Mouse (Mus musculus) embryonic facial prominence, embryonic 15.5 days (tissue): ENCODE measurements around the gene Ankrd33b. TPM values are rescaled to one million over a fixed set of nuclear protein-coding genes. Genes with fewer than 3 reads are reported as not detected.

Experiments used
- ATAC-seq: fragments of 200-750 bp; cut with Nextera tagmentation; 2 replicates; pipeline ENCODE4 v1.8.0; 2017; ENCODE audit warnings: low read depth, moderate TSS enrichment; ENCODE audit not compliant: insufficient number of reproducible peaks, low FRiP score, low TSS enrichment
- H3K27ac ChIP-seq: fragments of 300-500 bp; sonication (generic); replicated peaks from 2 replicates; pipeline ENCODE4 v1.5.1; 2015; ENCODE audit warnings: mild to moderate bottlenecking, inconsistent platforms
- H3K27me3 ChIP-seq: fragments of 300-500 bp; sonication (generic); 2 replicates; pipeline ENCODE4 v1.6.1; 2015; ENCODE audit warnings: inconsistent platforms
- H3K36me3 ChIP-seq: fragments of 300-500 bp; sonication (generic); 2 replicates; pipeline ENCODE4 v1.6.1; 2015; ENCODE audit warnings: mild to moderate bottlenecking, inconsistent platforms
- H3K4me1 ChIP-seq: fragments of 300-500 bp; sonication (generic); 2 replicates; pipeline ENCODE4 v1.6.1; 2015; ENCODE audit warnings: inconsistent platforms
- H3K4me2 ChIP-seq: fragments of 300-500 bp; sonication (generic); replicated peaks from 2 replicates; pipeline ENCODE4 v1.6.1; 2015; ENCODE audit warnings: mild to moderate bottlenecking, inconsistent platforms
- H3K4me3 ChIP-seq: fragments of 300-500 bp; sonication (generic); replicated peaks from 2 replicates; pipeline ENCODE4 v1.5.1; 2015; ENCODE audit warnings: mild to moderate bottlenecking, inconsistent platforms
- H3K9ac ChIP-seq: fragments of 300-500 bp; sonication (generic); 2 replicates; pipeline ENCODE4 v1.6.1; 2015; ENCODE audit warnings: inconsistent platforms
- H3K9me3 ChIP-seq: fragments of 300-500 bp; sonication (generic); replicated peaks from 2 replicates; pipeline ENCODE4 v1.6.1; 2016; ENCODE audit warnings: inconsistent platforms
- WGBS: fragments of 180-500 bp; shearing (Covaris S2); methylation state at CpG from one replicate; pipeline ENCODE4 v1.1.7; 2015; 5-methylcytosine and 5-hydroxymethylcytosine counted together
- polyA plus RNA-seq: library from polyadenylated mRNA; unstranded; fragments of >200 nt; fragmentation: Nextera tagmentation; extraction: Ambion mirVana; gene quantifications from 2 replicates; pipeline ENCODE4 v1.2.1, GENCODE M21; 2015

The Ankrd33b gene
- polyA plus RNA-seq, 1 experiment from 2014 or later, result 0.80 TPM

DNA sequence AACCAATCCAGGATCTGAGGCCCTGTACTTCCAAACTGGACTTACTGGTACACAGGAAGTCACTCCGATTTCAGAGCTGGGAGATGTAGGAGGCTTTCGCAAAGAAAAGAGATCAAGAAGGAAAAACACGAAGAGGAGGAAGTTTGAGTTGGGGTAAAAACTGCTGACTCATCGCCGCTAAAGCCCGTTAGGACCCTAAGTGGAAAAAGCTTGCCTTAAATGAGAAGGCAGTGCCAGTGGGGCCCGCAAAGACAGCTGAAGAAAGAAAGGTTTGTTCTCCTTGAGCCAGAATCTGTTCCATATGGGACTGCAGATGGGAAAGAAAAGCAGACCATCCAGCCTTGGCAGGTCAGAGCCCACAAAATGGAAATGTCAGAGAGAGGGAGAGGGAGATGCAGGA, 118.6 kb downstream of the Ankrd33b start:
- Histone ChIP-seq H3K4me2 (no peak overlapping the region), H3K4me3 (no peak overlapping the region), H3K9me3 (no peaks in the 10 kb centered on the region), H3K4me1 (peaks cover 51% of the 10 kb centered on the region), H3K27ac (peak overlapping the region; percentile 65), H3K27me3 (no peaks in the 10 kb centered on the region), H3K36me3 (peaks cover 2% of the 10 kb centered on the region; the same call in 1 of the 2 replicates), H3K9ac (no peak overlapping the region)
- WGBS, result 42% methylated on average over 7 of the region's 7 CpGs
- ATAC-seq, result no peak

DNA sequence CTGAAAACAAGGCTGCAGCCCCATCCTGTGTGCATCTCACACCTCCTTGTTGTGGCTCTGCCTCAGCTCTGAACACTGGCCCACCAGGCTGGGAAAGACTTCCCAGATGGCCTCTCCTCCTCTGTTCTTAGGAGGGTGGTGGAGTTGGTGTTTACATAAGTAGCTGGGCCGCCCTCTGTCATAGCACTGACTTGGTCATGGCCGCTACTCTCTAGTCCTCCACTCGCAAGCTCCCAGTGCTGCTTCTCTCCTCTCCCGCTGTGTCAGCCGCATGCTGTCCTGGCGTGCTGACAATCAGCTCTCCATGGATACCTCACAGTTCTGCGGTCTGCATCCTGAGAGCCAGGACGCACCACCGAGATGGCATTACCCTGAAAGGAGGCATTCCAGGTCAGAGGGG, 120.5 kb downstream of the Ankrd33b start:
- H3K27me3 ChIP-seq, result no peaks in the 10 kb centered on the region
- H3K4me2 ChIP-seq, result no peak overlapping the region
- WGBS, result 76% methylated on average over 9 of the region's 9 CpGs
- no peak overlapping the region for H3K4me3 ChIP-seq
- no peaks in the 10 kb centered on the region for H3K9me3 ChIP-seq
- peaks cover 40% of the 10 kb centered on the region for H3K4me1 ChIP-seq
- ATAC-seq, result no peak
- H3K36me3 ChIP-seq, result peaks cover 6% of the 10 kb centered on the region
- peak overlapping the region; percentile 28; the same call in 1 of the 2 replicates for H3K27ac ChIP-seq
- no peak overlapping the region for H3K9ac ChIP-seq

DNA sequence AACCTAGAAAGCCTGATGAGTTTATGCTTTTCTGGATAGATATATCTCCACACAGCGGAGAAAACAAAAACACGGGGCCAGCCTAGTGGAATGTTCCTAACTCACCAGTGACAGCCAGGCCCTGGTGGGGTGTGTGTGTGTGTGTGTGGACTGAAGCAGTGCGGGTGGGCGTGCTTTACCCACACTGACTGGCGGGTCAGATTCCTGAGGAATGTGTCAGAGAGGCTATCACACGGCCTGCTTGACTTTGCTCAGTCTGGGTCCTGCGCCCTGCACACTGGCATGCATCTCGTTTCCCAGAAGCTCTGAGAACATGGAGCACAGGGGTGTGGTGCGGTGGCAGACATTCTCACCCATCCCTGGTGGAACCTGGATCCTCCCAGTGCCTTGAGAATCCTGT, 121.6 kb downstream of the Ankrd33b start:
- H3K36me3 ChIP-seq, result peaks cover 16% of the 10 kb centered on the region
- no peak overlapping the region for H3K4me2 ChIP-seq
- 0 out of 2 replicates have a peak, but pooled peaks cover 3% of the 10 kb centered on the region for H3K9me3 ChIP-seq
- H3K9ac ChIP-seq, result no peak overlapping the region
- no peak overlapping the region for H3K4me3 ChIP-seq
- WGBS, result 58% methylated on average over 9 of the region's 9 CpGs
- H3K27ac ChIP-seq, result no peak overlapping the region
- no peaks in the 10 kb centered on the region for H3K27me3 ChIP-seq
- no peak for ATAC-seq
- peaks cover 40% of the 10 kb centered on the region for H3K4me1 ChIP-seq

DNA sequence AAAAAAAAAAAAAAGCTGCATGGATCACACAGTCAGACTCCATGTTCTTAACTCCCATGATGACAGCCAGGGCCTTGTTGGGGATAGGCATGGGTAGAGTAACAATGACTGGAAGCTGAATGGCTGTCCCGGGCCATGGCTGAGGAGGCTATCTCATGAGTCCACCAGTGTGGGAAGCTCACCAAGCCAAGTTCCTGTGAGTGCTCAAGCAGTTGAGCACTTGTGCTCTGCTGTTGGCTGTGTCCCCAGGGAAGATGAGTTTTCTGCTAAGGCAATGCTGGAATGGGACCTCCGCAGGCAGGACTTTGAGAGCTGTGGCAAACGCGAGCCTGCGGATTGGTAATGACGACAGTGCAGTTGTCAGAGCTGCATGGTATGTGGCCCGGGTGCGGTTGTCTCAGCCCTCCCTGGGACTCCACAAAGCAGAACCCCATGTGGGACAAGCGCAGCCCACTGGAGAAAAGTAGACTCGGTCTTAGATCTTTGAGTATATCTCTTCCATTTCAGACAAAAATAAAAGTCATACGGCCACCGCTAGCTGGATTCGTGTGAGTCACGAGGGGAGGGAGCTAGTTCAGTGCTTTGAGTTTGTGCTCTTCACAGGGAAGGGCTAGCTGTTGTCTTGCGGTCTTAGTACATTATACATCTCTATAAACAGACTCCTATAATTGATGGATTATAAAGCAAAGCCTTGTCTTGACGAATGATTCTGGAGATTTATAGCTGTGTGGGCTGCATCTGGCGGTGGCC, 122.7 kb downstream of the Ankrd33b start:
- 0 out of 2 replicates have a peak, but pooled peaks cover 3% of the 10 kb centered on the region for H3K9me3 ChIP-seq
- no peak overlapping the region for H3K4me2 ChIP-seq
- peaks cover 33% of the 10 kb centered on the region for H3K4me1 ChIP-seq
- H3K4me3 ChIP-seq, result no peak overlapping the region
- H3K36me3 ChIP-seq, result peaks cover 26% of the 10 kb centered on the region
- no peak for ATAC-seq
- no peak overlapping the region for H3K9ac ChIP-seq
- no peak overlapping the region for H3K27ac ChIP-seq
- 92% methylated on average over 17 of the region's 17 CpGs for WGBS
- no peaks in the 10 kb centered on the region for H3K27me3 ChIP-seq

DNA sequence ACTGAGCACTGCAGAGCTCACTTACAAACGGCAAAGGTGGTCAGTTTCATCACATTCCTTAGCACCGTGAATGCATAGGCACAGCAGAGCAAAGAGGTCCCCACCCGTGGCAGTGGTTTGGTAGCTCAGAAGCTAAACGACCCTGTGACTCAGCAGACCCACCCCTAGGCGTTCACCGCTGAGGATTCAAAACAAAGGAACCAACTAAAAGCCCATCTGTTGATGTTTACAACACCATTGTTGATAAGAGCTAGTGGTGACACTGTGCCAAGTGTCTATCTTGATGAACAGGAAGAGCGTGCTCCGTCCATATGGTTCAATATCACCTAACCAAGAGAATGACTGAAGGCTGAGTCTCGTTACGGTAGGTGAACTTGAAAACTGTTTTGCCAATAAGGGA, 124.3 kb downstream of the Ankrd33b start:
- H3K27ac ChIP-seq, result no peak overlapping the region
- peaks cover 23% of the 10 kb centered on the region for H3K4me1 ChIP-seq
- H3K9ac ChIP-seq, result no peak overlapping the region
- H3K27me3 ChIP-seq, result no peaks in the 10 kb centered on the region
- H3K9me3 ChIP-seq, result 0 out of 2 replicates have a peak, but pooled peaks cover 3% of the 10 kb centered on the region
- no peak overlapping the region for H3K4me2 ChIP-seq
- ATAC-seq, result no peak
- peaks cover 32% of the 10 kb centered on the region for H3K36me3 ChIP-seq
- 83% methylated on average over 10 of the region's 10 CpGs for WGBS
- H3K4me3 ChIP-seq, result no peak overlapping the region

Other genes starting within 250 kb of the Ankrd33b start
- gene Dap, start 143.4 kb downstream of the Ankrd33b start, polyA plus RNA-seq, result 111 and 115 TPM in 2 replicates
- gene Ropn1l, start 86.0 kb upstream of the Ankrd33b start, polyA plus RNA-seq, result 3.6 and 5.8 TPM in 2 replicates
- 24.5 and 25.1 TPM in 2 replicates for gene March6, start 163.3 kb upstream of the Ankrd33b start, polyA plus RNA-seq
- 4.3 and 5.6 TPM in 2 replicates for gene Cmbl, start 197.7 kb upstream of the Ankrd33b start, polyA plus RNA-seq
- gene Cct5, start 234.1 kb upstream of the Ankrd33b start, polyA plus RNA-seq, result 452 and 454 TPM in 2 replicates
- 15.7 and 16.9 TPM in 2 replicates for gene Fam173b, start 234.1 kb upstream of the Ankrd33b start, polyA plus RNA-seq